Mouse (Mus musculus): ENCODE data around the gene Apoa4.
A peak's percentile ranks its signal among the peaks of the same experiment; 100 is the strongest.

The Apoa4 gene

GRCm38 (mm10) chr9:46240526-46241153 is at the start of gene Apoa4:
Apoa4 (plus strand) TSS chr9:46240696.
- DNase-seq = peak; percentile 59 to 77

GRCm38 (mm10) chr9:46191234-46191633 is 49.3 kb upstream of the Apoa4 start:
- DNase-seq = no peak

GRCm38 (mm10) chr9:46191644-46192043 is 48.9 kb upstream of the Apoa4 start:
- no peak for DNase-seq

GRCm38 (mm10) chr9:46192642-46193041 is 47.9 kb upstream of the Apoa4 start:
- DNase-seq = no peak

- no peak for DNase-seq
Observed at GRCm38 (mm10) chr9:46194809-46195208, 45.7 kb upstream of the Apoa4 start.

GRCm38 (mm10) chr9:46196699-46197169 is 43.8 kb upstream of the Apoa4 start:
- DNase-seq = peak; percentile 26 to 73

- DNase-seq = no peak
Observed at GRCm38 (mm10) chr9:46198461-46198860, 42.0 kb upstream of the Apoa4 start.

- no peak for DNase-seq
Observed at GRCm38 (mm10) chr9:46198936-46199335, 41.6 kb upstream of the Apoa4 start.

- DNase-seq = no peak
Observed at GRCm38 (mm10) chr9:46199609-46200008, 40.9 kb upstream of the Apoa4 start.

GRCm38 (mm10) chr9:46206834-46207500 is 33.5 kb upstream of the Apoa4 start:
- peak; percentile 76 to 90 for DNase-seq

- DNase-seq = peak in 1 of 2 experiments; percentile 58
Observed at GRCm38 (mm10) chr9:46207501-46207869, 33.0 kb upstream of the Apoa4 start.

- DNase-seq = peak in 1 of 2 experiments; percentile 36
Observed at GRCm38 (mm10) chr9:46208401-46208974, 32.0 kb upstream of the Apoa4 start.

GRCm38 (mm10) chr9:46210473-46210872 is 30.0 kb upstream of the Apoa4 start:
- peak in 1 of 2 experiments; percentile 37 for DNase-seq

- peak in 1 of 2 experiments; percentile 22 for DNase-seq
Observed at GRCm38 (mm10) chr9:46214276-46214675, 26.2 kb upstream of the Apoa4 start.

- DNase-seq = peak in 1 of 2 experiments; percentile 31
Observed at GRCm38 (mm10) chr9:46214946-46215337, 25.6 kb upstream of the Apoa4 start.

GRCm38 (mm10) chr9:46215338-46216322 is 24.9 kb upstream of the Apoa4 start:
- DNase-seq = peak; percentile 30 to 73

- DNase-seq = no peak
Observed at GRCm38 (mm10) chr9:46216744-46217470, 23.6 kb upstream of the Apoa4 start.

- no peak for DNase-seq
Observed at GRCm38 (mm10) chr9:46218176-46218575, 22.3 kb upstream of the Apoa4 start.

GRCm38 (mm10) chr9:46223090-46223489 is 17.4 kb upstream of the Apoa4 start:
- DNase-seq = peak; percentile 31 to 61

- peak in 1 of 2 experiments; percentile 61 for DNase-seq
Observed at GRCm38 (mm10) chr9:46224101-46224500, 16.4 kb upstream of the Apoa4 start.

GRCm38 (mm10) chr9:46224945-46225660 is 15.4 kb upstream of the Apoa4 start:
- DNase-seq = peak; percentile 38 to 59
